Mouse (Mus musculus) telencephalon, adult 2 months (tissue): ENCODE measurements around the gene Atp2a2.
"Not testable (repeated sequence)": the region's sequence is repeated elsewhere in the genome, so short reads cannot be mapped to it uniquely, and the experiment has no call there.

ENCODE experiments used
- DNase-seq: peaks from one replicate; pipeline ENCODE4 v3.0.0-alpha.2; 2011; ENCODE audit warnings: low read depth, low spot score

The Atp2a2 gene

DNA sequence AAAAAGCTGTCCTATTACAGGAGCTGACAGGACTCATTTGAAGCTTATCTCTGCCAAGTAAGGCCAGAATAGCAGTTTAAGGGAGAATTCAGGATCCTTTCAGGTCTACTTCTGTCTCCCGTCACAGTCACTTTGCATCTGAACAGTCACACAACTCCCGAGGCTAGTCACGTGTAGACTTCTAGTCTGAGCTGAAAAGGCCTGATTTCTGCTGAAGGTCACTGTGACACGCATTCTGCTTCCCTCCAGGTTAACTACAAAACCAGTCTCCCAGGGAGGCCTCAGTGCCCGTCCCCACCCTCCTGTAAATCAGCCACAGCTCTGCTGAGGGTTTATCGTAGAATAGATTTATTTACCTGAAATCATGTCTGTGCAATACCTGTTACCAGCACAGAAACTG, 48.8 kb downstream of the Atp2a2 start:
- DNase-seq: no peak

GRCm38 (mm10) chr5:122452194-122452593, 49.8 kb downstream of the Atp2a2 start:
- no peak for DNase-seq

DNA sequence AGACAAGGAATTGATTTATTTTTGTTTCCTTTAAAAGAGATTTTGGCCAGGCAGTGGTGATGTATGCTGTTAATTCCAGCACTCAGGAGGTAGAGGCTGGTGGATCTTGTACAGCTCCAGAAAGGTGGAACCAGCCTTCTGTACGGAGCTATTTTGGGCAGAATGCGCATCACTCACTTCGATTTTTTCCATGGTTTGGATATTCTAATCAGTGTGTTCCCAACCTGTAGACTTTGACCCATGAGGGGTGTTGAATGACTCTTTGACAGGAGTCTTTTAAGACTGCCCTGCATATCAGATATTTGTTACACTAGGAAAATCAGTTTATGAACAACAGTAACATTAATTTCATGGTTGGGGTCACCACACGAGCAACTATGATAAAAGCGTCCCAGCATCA, 50.7 kb downstream of the Atp2a2 start:
- DNase-seq: no peak

- DNase-seq: no peak
These were observed 51.1 kb downstream of the Atp2a2 start for GRCm38 (mm10) chr5:122450913-122451317.

- no peak for DNase-seq
These were observed 52.1 kb downstream of the Atp2a2 start for GRCm38 (mm10) chr5:122449946-122450345.

DNA sequence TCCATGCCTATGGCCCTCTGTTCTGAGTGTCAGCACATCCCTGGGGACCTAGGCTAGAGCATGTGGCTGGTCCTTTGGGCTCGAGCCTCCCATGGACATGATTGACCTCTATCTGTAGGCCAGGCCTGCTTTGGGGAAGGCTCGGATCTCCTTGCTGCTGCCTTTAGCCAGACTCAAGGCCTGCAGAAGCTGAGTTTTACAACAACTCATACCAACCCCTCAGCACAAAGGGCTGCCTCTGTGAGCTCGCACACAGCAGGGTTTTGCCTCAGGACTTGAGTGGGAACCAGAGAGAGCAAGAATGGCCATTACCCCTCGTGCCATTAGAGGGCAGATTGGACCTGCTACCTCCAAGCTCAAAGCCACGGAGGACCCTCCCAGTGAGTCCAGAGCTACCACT, 53.2 kb downstream of the Atp2a2 start:
- no peak for DNase-seq

GRCm38 (mm10) chr5:122447857-122448256, 54.2 kb downstream of the Atp2a2 start:
- DNase-seq: no peak

DNA sequence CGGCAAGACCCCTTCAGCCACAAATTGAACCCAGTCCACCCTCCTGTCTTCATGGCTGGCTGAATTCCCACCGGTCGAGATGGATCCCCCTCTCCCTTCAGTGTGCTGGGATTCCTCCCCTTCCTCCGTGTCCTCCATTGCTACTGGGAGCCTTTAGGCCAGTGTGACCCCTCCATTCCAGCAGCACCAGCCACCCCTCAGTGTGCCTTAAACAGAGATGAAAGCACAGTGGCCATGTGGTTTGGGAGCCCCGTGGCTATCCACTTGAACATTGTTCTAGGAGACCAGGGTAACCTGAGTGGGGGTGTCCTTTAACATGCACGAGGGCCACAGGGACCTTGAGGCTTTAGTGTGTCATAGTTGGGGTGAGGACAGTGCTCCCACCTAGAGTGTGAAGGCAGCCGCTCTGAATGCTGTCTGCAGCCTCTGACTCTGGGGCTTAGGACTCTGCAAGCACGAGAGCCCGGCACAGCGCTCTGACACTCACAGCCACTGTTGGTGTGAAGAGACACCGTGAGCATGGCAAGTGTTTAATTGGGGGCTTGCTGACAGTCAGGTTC, 56.9 kb downstream of the Atp2a2 start:
- DNase-seq: no peak

GRCm38 (mm10) chr5:122444492-122444891, 57.5 kb downstream of the Atp2a2 start:
- DNase-seq: no peak

DNA sequence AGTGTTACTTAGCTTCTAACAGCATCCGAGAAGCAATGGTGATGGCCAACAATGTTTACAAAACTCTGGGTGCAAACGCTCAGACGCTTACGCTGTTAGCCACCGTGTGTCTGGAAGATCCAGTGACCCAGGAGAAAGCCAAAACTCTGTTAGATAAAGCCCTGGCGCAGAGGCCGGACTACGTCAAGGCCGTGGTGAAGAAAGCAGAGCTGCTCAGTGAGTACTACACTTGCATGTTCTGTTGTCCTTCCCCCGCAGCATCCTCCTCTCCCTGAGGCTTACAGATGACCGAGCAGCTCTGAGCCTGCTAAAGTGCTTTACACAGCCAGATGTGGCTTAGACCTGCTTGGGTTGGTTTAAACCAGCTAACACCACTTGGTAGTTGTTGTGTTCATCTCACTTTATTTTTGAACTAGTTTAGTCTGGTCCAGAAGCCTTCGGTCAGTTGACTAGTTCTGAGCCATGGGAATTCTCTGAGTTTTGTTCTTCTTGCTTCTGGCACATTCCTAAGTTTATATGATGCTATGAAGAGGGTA, 61.9 kb downstream of the Atp2a2 start:
- no peak for DNase-seq

- no peak for DNase-seq
These were observed 62.5 kb downstream of the Atp2a2 start for GRCm38 (mm10) chr5:122439400-122440094.

- no peak for DNase-seq
These were observed 67.5 kb downstream of the Atp2a2 start for GRCm38 (mm10) chr5:122434541-122434940.

GRCm38 (mm10) chr5:122431221-122431620, 70.8 kb downstream of the Atp2a2 start:
- no peak for DNase-seq

DNA sequence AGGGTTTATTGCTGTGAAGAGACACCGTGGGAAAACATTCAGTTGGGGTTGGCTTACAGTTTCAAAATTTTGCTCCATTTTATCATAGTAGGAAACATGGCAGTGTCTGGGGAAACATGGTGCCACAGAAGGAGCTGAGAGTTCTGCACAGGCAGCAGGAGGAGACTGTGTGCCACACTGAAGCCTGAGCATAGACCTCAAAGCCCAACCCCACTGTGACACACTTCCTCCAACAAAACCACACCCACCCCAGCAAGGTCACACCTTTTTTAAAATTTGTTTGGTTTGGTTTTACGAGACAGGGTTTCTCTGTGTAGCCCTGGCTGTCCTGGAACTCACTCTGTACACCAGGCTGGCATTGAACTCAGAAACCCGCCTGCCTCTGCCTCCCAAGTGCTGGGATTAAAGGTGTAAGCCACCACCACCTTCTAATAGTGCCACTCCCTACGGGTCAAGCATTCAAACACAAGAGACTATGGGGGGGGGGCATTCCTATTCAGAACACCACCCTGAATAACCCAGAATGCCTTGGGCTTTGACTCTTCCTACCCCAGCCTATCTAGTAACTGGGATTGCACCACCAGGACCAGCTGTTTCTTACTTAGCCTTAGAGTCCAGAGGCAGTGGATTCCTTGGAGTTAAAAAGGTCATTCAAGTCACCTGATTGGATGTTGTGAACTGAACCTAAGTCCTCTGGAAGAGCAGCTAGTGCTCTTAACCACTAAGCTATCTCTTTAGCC, 71.8 kb downstream of the Atp2a2 start:
- no peak for DNase-seq

DNA sequence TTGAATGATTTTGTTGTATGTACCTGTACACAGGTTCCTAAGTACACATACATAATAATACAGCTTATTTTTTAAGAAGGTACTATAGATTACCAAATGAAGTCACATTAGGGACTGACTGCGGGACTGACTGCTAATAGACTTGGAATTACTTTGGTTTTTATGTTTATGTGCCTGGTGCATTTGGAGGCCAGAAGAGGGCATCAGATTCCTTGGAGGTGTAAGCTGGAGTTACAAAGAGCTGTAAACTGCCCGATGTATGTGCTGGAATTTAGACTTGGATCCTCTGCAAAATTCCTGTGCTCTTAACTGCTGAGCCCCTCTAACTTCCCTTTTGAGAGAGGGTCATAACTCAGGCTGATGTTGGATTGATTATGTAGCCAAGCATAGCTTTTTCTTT, 76.5 kb downstream of the Atp2a2 start:
- DNase-seq: no peak

- DNase-seq: no peak
These were observed 78.9 kb downstream of the Atp2a2 start for GRCm38 (mm10) chr5:122423083-122423482.

- DNase-seq: peak; percentile 84
These were observed 79.7 kb downstream of the Atp2a2 start for GRCm38 (mm10) chr5:122422071-122422964.

DNA sequence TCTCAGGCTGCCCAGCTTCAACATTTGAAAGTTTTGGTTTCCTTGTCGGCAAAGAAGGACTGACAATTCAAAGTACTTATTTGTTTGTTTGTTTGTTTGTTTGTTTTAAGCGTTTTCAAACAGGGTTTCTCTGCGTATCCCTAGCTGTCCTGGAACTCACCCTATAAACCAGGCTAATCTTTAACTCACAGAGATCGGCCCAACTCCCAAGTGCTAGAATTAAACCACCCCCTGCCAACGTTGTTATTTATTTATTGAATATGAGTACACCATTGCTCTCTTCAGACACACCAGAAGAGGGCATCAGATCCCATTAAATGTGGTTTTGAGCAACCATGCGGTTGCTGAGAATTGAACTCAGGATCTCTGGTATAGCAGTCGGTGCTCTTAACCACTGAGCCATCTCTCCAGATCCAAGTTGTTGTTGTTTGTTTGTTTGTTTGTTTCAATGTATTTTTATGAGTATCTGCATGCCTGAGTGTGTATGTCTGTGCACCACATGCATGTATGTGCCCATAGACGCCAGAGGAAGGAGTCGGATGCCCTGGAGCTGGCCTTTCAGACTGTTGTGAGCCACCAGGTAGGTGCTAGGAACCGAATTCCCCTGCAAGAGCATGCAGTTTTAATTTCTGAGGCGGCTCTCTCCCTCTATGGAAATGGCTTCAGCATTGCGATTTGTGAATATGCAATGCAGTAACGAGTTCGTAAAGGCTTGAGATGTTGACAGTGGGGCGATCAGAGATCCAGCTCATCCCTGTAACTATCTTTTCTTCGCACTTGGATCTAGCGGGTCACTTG, 80.6 kb downstream of the Atp2a2 start, which contains the start of gene Anapc7:
Gene Anapc7, plus strand, starts transcription at position 423 of the 798 bp plus-strand sequence.
- no peak for DNase-seq

DNA sequence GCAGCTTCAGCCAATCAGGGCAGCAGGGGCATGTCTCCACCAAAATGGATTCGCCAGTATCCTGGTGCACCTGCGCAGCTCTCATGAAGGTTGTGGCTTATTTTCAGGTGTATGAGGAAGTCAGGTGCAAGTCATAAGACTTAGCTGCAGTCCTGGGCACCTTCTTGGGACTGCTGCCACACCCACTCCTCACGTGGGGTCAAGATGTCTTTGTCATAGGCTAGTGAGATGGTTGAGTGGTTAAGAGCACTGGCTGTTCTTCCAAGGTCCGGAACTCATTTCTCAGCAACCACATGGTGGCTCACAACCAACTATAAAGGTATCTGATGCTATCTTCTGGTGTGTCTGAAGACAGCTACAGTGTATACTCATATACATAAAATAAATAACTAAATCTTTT, 81.3 kb downstream of the Atp2a2 start:
- not testable (repeated sequence) for DNase-seq

DNA sequence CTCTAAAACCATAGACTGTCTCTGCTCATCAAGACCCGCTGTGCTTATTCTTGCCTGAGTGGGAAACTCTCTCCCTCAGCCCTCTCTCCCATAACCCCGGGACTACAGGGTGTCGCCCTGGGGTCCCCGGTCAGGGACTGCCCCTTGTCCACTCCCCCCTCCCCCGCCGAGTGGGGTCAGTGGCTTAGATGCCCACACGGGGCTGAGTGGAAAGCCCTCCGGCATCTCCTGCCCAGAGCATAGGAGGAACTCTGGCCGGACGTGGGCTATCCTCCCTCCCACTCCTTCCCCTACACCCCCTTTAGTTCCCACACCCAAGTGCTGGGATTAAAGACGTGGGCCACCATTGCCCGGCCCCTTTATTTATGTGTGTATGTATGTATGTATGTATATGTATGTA, 86.6 kb downstream of the Atp2a2 start:
- DNase-seq: no peak

GRCm38 (mm10) chr5:122414351-122414750, 87.7 kb downstream of the Atp2a2 start:
- no peak for DNase-seq
